Mouse (Mus musculus): ENCODE measurements around the gene Mgme1. TPM values are rescaled to one million over a fixed set of nuclear protein-coding genes. Genes with fewer than 3 reads are reported as not detected.

Gene Mgme1
- total and polyA plus RNA-seq, 3 experiments: 10.6 to 21.9 (median 19.7) TPM

- Histone ChIP-seq H3K79me2 (replicated peaks; ENCODE audit: control insufficient read depth, extremely low read depth, insufficient read depth, poor library complexity, severe bottlenecking) (no peaks in the 10 kb centered on the region), H3K36me3 (replicated peaks in 1 of 2; ENCODE audit: control insufficient read depth in 1 of 2, insufficient read depth in 1 of 2, low read length in 1 of 2) (no peaks in the 10 kb centered on the region), H3K9me3 (replicated peaks; ENCODE audit: low read length) (peaks cover 14% of the 10 kb centered on the region), H3K4me1 (ENCODE audit: control insufficient read depth in 1 of 2, insufficient read depth in 2 of 2) (peaks cover 7 to 14% of the 10 kb centered on the region in 2 experiments; a peak in 3 of 4 replicates), H3K27ac (ENCODE audit: insufficient read depth, low read depth) (no peak overlapping the region), H3K27me3 (replicated peaks) (no peaks in the 10 kb centered on the region), H3K4me2 (ENCODE audit: insufficient read depth, low read depth, poor library complexity, severe bottlenecking) (no peak overlapping the region), H3K4me3 (replicated peaks in 1 of 3; ENCODE audit: low read depth in 2 of 3, low read length in 2 of 3, poor library complexity in 1 of 3) (no peak overlapping the region), H3K9ac (ENCODE audit: insufficient read depth, low read depth) (no peak overlapping the region)
- dilution Hi-C loops (cut with MboI; ENCODE audit: extremely low pct_ligation_motif_present, extremely low pct_unique_long_range_greater_than_20kb, low sequenced_read_pairs): no loop called here
- DNase-seq (ENCODE audit: extremely low read depth): no peak
- TF ChIP-seq USF1 (IDR thresholded peaks at IDR 0.05; ENCODE audit: low read depth, low read length) (no peak), UBTF (IDR thresholded peaks at IDR 0.05; ENCODE audit: low read depth, low read length) (no peak)
- in situ Hi-C loops (cut with MboI; ENCODE audit: low pct_ligation_motif_present, low pct_unique_long_range_greater_than_20kb, low sequenced_read_pairs): no loop called here
Observed at GRCm38 (mm10) chr2:144224351-144224750, 46.1 kb upstream of the Mgme1 start.

- dilution Hi-C loops (cut with MboI; ENCODE audit: extremely low pct_ligation_motif_present, extremely low pct_unique_long_range_greater_than_20kb, low sequenced_read_pairs): no loop called here
- H3K4me1 ChIP-seq (ENCODE audit: control insufficient read depth in 1 of 2, insufficient read depth in 2 of 2): peaks cover 6% of the 10 kb centered on the region in 2 experiments; a peak in 3 of 4 replicates
- H3K4me3 ChIP-seq (replicated peaks in 1 of 3; ENCODE audit: low read depth in 2 of 3, low read length in 2 of 3, poor library complexity in 1 of 3): no peak overlapping the region
- no peaks in the 10 kb centered on the region for H3K27me3 ChIP-seq (replicated peaks)
- DNase-seq (ENCODE audit: extremely low read depth): no peak
- H3K9ac ChIP-seq (ENCODE audit: insufficient read depth, low read depth): no peak overlapping the region
- TF ChIP-seq ETS1 (conservative IDR thresholded peaks at IDR 0.05; ENCODE audit: low read depth, low read length): no peak
- TF ChIP-seq POLR2A (IDR thresholded peaks at IDR 0.05; ENCODE audit: low read depth, low read length): no peak
- no peak for TF ChIP-seq POLR2AphosphoS2 (IDR thresholded peaks at IDR 0.05; ENCODE audit: low read depth, low read length)
- no peak for TF ChIP-seq MYC (IDR thresholded peaks at IDR 0.05; ENCODE audit: low read depth, low read length)
- TF ChIP-seq SIN3A (IDR thresholded peaks at IDR 0.05; ENCODE audit: low read length): no peak
- no peak for TF ChIP-seq RCOR1 (conservative IDR thresholded peaks at IDR 0.05; ENCODE audit: low read depth, low read length)
- no peak for TF ChIP-seq BHLHE40 (IDR thresholded peaks at IDR 0.05; ENCODE audit: low read depth, low read length)
- no peak for TF ChIP-seq HCFC1 (IDR thresholded peaks at IDR 0.05; ENCODE audit: low read depth, low read length)
- no peak for TF ChIP-seq JUND (conservative IDR thresholded peaks at IDR 0.05; ENCODE audit: low read depth, low read length)
- TF ChIP-seq PAX5 (IDR thresholded peaks at IDR 0.05; ENCODE audit: low read length): no peak
- TF ChIP-seq MEF2A (IDR thresholded peaks at IDR 0.05; ENCODE audit: borderline replicate concordance, low read depth, low read length): no peak
- no peak for TF ChIP-seq MAZ (IDR thresholded peaks at IDR 0.05; ENCODE audit: low read depth, low read length)
- no peak for TF ChIP-seq ZNF384 (IDR thresholded peaks at IDR 0.05; ENCODE audit: low read depth, low read length)
- no peak for TF ChIP-seq IRF4 (IDR thresholded peaks at IDR 0.05; ENCODE audit: low read depth, low read length)
- no peak for TF ChIP-seq CHD2 (IDR thresholded peaks at IDR 0.05; ENCODE audit: low read length)
- TF ChIP-seq ZMIZ1 (IDR thresholded peaks at IDR 0.05; ENCODE audit: low read depth, low read length): no peak
- TF ChIP-seq USF2 (conservative IDR thresholded peaks at IDR 0.05; ENCODE audit: low read depth, low read length): no peak
- TF ChIP-seq EP300 (IDR thresholded peaks at IDR 0.05; ENCODE audit: low read length): no peak
- in situ Hi-C loops (cut with MboI; ENCODE audit: low pct_ligation_motif_present, low pct_unique_long_range_greater_than_20kb, low sequenced_read_pairs): no loop called here
- no peaks in the 10 kb centered on the region for H3K79me2 ChIP-seq (replicated peaks; ENCODE audit: control insufficient read depth, extremely low read depth, insufficient read depth, poor library complexity, severe bottlenecking)
- H3K36me3 ChIP-seq (replicated peaks in 1 of 2; ENCODE audit: control insufficient read depth in 1 of 2, insufficient read depth in 1 of 2, low read length in 1 of 2): no peaks in the 10 kb centered on the region
- peaks cover 12% of the 10 kb centered on the region for H3K9me3 ChIP-seq (replicated peaks; ENCODE audit: low read length)
- H3K27ac ChIP-seq (ENCODE audit: insufficient read depth, low read depth): no peak overlapping the region
- H3K4me2 ChIP-seq (ENCODE audit: insufficient read depth, low read depth, poor library complexity, severe bottlenecking): no peak overlapping the region
Observed at GRCm38 (mm10) chr2:144226906-144227586, 43.4 kb upstream of the Mgme1 start.
